Mouse (Mus musculus) stomach, postnatal 0 days (tissue): ENCODE data around the gene Zfp804b. TPM values are rescaled to one million over a fixed set of nuclear protein-coding genes. Genes with fewer than 3 reads are reported as not detected.

Experiments
- ATAC-seq: fragments of 200-750 bp; cut with Nextera tagmentation; 2 replicates; pipeline ENCODE4 v1.8.0; 2017; ENCODE audit not compliant: low FRiP score, low TSS enrichment
- DNase-seq: peaks from one replicate; pipeline ENCODE4 v3.0.0-alpha.2; 2016; ENCODE audit warnings: low spot score
- H3K27ac ChIP-seq: fragments of 300-500 bp; sonication (generic); replicated peaks from 2 replicates; pipeline ENCODE4 v1.5.1; 2014; ENCODE audit warnings: mild to moderate bottlenecking, control low read depth
- H3K27me3 ChIP-seq: fragments of 300-500 bp; sonication (generic); 2 replicates; pipeline ENCODE4 v1.6.1; 2014; ENCODE audit warnings: low read length; ENCODE audit not compliant: control insufficient read depth, insufficient read depth
- H3K36me3 ChIP-seq: fragments of 300-500 bp; sonication (generic); 2 replicates; pipeline ENCODE4 v1.6.1; 2014; ENCODE audit warnings: low read length, mixed read lengths; ENCODE audit not compliant: control insufficient read depth, insufficient read depth
- H3K4me1 ChIP-seq: fragments of 300-500 bp; sonication (generic); replicated peaks from 2 replicates; pipeline ENCODE4 v1.6.1; 2014; ENCODE audit warnings: antibody characterized with exemption; ENCODE audit not compliant: control insufficient read depth, insufficient read depth
- H3K4me2 ChIP-seq: fragments of 300-500 bp; sonication (generic); replicated peaks from 2 replicates; pipeline ENCODE4 v1.6.1; 2014; ENCODE audit warnings: low read depth, mild to moderate bottlenecking, control low read depth, moderate library complexity
- H3K4me3 ChIP-seq: fragments of 300-500 bp; sonication (generic); 2 replicates; pipeline ENCODE4 v1.5.1; 2014; ENCODE audit warnings: low read depth, low read length, control low read depth
- H3K9ac ChIP-seq: fragments of 300-500 bp; sonication (generic); 2 replicates; pipeline ENCODE4 v1.6.1; 2014; ENCODE audit warnings: mild to moderate bottlenecking, low read length, control low read depth, mixed read lengths
- H3K9me3 ChIP-seq: fragments of 300-500 bp; sonication (generic); 2 replicates; pipeline ENCODE4 v1.6.1; 2016; ENCODE audit warnings: low read length; ENCODE audit not compliant: control insufficient read depth
- CTCF ChIP-seq: IDR thresholded peaks from 2 replicates; pipeline ENCODE4 v1.5.1; 2016; ENCODE audit warnings: antibody characterized with exemption, low read depth, mild to moderate bottlenecking, moderate library complexity
- EP300 ChIP-seq: optimal IDR thresholded peaks from 2 replicates; pipeline ENCODE3; 2016; ENCODE audit warnings: antibody characterized with exemption
- WGBS: fragments of 180-500 bp; shearing (Covaris S2); extraction: QIAGEN DNeasy Blood & Tissue Kit; methylation state at CpG from one replicate; pipeline ENCODE4 v1.1.7; 2014; 5-methylcytosine and 5-hydroxymethylcytosine counted together
- polyA plus RNA-seq: library from polyadenylated mRNA; unstranded; fragments of >200 nt; fragmentation: Nextera tagmentation; extraction: Ambion mirVana; gene quantifications from 2 replicates; pipeline ENCODE4 v1.2.1, GENCODE M21; 2015

Gene Zfp804b
- polyA plus RNA-seq, 1 experiment from 2014 or later: 0.12 TPM

DNA sequence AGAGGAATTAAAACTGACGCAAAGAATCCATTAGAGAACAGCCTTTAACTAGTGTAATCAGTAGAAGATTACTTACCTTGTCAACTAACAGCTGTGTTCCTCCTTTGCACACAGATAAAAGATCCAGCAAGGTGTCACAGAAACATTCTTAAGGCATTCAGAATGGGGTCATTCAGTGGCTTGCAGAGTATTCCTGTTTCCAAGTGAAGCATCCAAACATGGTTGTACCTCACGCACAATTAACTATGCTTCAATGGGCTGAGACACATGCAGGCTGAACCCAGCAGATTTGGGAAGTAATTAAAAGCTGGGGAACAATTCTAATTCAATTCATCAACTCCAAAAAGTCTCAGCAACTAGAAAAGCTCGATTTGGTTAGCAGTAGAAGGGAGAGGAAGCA, 337.1 kb downstream of the Zfp804b start:
- WGBS: 48% methylated on average over 3 of the region's 3 CpGs
- Histone ChIP-seq H3K27me3 (no peaks in the 10 kb centered on the region), H3K4me1 (no peaks in the 10 kb centered on the region), H3K9me3 (no peaks in the 10 kb centered on the region), H3K9ac (no peak overlapping the region), H3K27ac (no peak overlapping the region), H3K4me3 (no peak overlapping the region), H3K36me3 (no peaks in the 10 kb centered on the region), H3K4me2 (no peak overlapping the region)
- DNase-seq (no peak), ATAC-seq (no peak)
- TF ChIP-seq CTCF (no peak), EP300 (no peak)

DNA sequence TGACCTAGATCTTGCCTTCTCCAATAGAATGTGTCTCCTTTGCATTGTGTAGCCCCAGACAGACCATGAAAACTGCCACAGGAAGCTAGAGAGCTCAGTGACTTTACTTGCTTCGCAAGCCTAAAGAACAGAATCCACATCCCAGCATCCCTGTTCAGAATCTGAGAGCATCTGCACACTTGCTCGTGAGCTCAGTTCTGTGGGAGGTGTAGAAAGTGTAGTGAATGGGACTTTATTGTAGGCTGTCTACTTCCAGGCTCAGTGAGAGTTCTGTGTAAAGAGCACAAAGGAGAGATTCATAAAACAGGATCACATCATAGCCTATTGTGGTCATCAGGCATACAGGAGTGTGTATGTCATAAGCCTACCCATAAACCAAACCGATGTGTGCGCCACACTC, 360.6 kb downstream of the Zfp804b start:
- ATAC-seq (no peak), DNase-seq (no peak)
- Histone ChIP-seq H3K36me3 (no peaks in the 10 kb centered on the region), H3K9me3 (no peaks in the 10 kb centered on the region), H3K27me3 (no peaks in the 10 kb centered on the region), H3K4me3 (no peak overlapping the region), H3K4me2 (no peak overlapping the region), H3K4me1 (no peaks in the 10 kb centered on the region), H3K27ac (no peak overlapping the region), H3K9ac (no peak overlapping the region)
- WGBS: 86% methylated on average over 4 of the region's 4 CpGs
- no peak for TF ChIP-seq EP300
- no peak for TF ChIP-seq CTCF

DNA sequence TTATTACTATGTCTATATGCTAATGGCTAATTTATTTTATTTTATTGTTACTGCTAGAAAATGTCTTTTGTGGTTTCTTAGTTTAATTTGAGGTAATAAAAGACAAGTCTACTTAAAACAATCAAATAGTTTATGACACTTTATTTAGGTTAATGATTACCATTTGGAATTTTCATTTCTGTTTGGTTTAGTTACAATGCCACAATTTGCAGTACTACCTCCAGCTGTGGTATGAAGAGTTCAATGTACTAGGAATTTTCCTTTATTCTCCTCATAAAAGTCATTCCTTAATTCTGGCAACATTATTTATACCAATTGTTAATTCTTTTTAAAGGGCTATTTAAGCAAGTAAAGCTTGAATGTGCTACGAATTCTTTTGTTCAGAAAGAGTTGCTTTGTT, 409.7 kb downstream of the Zfp804b start:
- Histone ChIP-seq H3K9me3 (no peaks in the 10 kb centered on the region), H3K4me3 (no peak overlapping the region), H3K4me2 (no peak overlapping the region), H3K36me3 (no peaks in the 10 kb centered on the region), H3K9ac (no peak overlapping the region), H3K27me3 (no peaks in the 10 kb centered on the region), H3K4me1 (no peaks in the 10 kb centered on the region), H3K27ac (no peak overlapping the region)
- TF ChIP-seq EP300 (no peak), CTCF (no peak)
- WGBS: 64% methylated on average over 1 of the region's 1 CpGs
- no peak for DNase-seq
- ATAC-seq: no peak

DNA sequence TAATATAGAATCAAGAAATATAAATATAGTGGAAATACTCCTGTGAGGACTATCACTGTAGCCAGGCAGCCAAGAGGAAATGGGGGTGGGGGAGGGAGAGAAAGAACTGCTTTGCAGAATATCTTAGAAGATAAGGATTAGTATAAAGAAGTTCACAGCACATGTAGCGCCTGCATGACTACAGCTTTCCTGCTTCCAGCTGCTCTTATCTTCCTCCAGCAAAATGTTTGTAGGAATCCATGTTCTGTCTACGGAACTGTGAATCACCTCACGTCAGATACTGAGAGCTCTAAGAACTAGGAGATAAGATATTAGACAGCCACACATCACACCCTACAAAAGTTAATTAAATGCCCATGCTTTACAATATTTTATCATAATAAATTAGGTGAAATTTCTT, 433.3 kb downstream of the Zfp804b start:
- ATAC-seq (no peak), DNase-seq (no peak)
- Histone ChIP-seq H3K27ac (no peak overlapping the region), H3K4me2 (no peak overlapping the region), H3K9me3 (no peaks in the 10 kb centered on the region), H3K9ac (no peak overlapping the region), H3K36me3 (no peaks in the 10 kb centered on the region), H3K4me1 (no peaks in the 10 kb centered on the region), H3K4me3 (no peak overlapping the region), H3K27me3 (no peaks in the 10 kb centered on the region)
- TF ChIP-seq CTCF: no peak
- no peak for TF ChIP-seq EP300
- WGBS: 53% methylated on average over 3 of the region's 3 CpGs

DNA sequence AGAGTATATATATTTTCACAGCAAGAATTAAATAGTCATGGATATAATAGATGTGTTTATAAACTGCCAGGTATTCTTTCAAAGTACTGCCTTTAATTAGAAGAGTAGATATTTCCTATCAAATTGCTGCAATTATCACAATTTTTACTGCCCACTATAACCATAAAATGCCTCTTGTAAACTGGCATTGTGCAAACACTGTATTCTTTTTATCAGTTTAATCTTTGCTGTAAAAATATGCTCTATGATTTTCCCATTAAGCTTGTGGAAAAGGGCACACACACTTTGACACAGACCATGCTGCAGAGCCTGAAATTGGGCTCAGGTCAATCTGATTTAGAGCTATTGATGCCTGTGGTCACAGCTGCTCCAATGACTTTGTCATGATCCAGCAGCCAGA, 463.2 kb downstream of the Zfp804b start:
- no peak overlapping the region for H3K4me2 ChIP-seq
- no peaks in the 10 kb centered on the region for H3K4me1 ChIP-seq
- no peak overlapping the region for H3K4me3 ChIP-seq
- DNase-seq (no peak), ATAC-seq (no peak)
- no peaks in the 10 kb centered on the region for H3K36me3 ChIP-seq
- no peaks in the 10 kb centered on the region for H3K9me3 ChIP-seq
- H3K27me3 ChIP-seq: no peaks in the 10 kb centered on the region
- no peak overlapping the region for H3K9ac ChIP-seq
- H3K27ac ChIP-seq: no peak overlapping the region
- TF ChIP-seq CTCF: no peak
- no peak for TF ChIP-seq EP300

DNA sequence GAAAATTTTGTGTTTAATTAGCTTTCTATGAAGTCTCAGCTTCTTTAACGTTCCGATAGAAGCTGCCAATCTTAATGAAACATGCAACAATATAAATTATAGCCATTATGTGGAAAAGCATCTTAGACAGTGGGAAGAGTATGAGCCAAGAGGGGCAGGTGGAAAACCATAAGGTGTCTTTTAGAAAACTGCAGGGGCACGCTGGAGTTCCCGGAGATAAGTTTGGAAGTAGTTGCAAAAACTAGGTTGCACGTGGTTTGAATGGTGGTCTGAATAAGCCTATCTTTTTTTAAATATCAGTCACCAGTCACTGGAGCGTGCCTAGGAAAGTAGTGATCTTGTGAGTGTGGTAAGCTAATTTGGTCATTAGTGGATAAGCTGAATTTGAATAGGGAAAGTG, 473.0 kb downstream of the Zfp804b start:
- H3K4me2 ChIP-seq: no peak overlapping the region
- ATAC-seq: no peak
- H3K4me3 ChIP-seq: no peak overlapping the region
- no peaks in the 10 kb centered on the region for H3K27me3 ChIP-seq
- no peak for TF ChIP-seq CTCF
- no peak overlapping the region for H3K9ac ChIP-seq
- no peak for DNase-seq
- H3K4me1 ChIP-seq: no peaks in the 10 kb centered on the region
- no peak overlapping the region for H3K27ac ChIP-seq
- no peaks in the 10 kb centered on the region for H3K9me3 ChIP-seq
- 85% methylated on average over 6 of the region's 6 CpGs for WGBS
- no peaks in the 10 kb centered on the region for H3K36me3 ChIP-seq

DNA sequence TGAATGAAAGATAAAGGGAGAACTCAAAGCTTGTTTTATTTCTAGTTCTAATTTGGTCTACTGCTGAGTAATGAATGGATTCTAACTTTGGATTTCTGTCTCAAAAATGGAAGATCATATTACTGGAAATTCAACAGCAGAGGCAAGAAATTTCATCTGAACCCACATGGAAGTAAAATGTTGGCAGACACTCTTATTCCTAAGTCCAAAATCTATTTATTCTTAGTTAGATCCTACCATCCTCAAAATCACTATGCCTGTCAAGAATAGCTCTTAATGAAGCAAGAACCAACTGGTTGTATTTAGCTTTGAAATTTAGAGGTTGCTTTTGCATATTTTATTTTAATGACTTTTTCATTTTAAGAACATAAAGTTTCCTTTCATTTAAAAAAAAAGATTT, 473.6 kb downstream of the Zfp804b start:
- H3K9ac ChIP-seq: no peak overlapping the region
- no peak for TF ChIP-seq CTCF
- TF ChIP-seq EP300: no peak
- H3K27me3 ChIP-seq: no peaks in the 10 kb centered on the region
- no peaks in the 10 kb centered on the region for H3K36me3 ChIP-seq
- no peak overlapping the region for H3K27ac ChIP-seq
- H3K4me1 ChIP-seq: no peaks in the 10 kb centered on the region
- H3K4me3 ChIP-seq: no peak overlapping the region
- H3K4me2 ChIP-seq: no peak overlapping the region
- no peak for ATAC-seq
- no peaks in the 10 kb centered on the region for H3K9me3 ChIP-seq
- DNase-seq: no peak
